Mouse (Mus musculus) left cerebral cortex, postnatal 10 days (tissue): ENCODE measurements around the gene Trp53inp2. TPM values are rescaled to one million over a fixed set of nuclear protein-coding genes. Genes with fewer than 3 reads are reported as not detected.
A peak's percentile ranks its signal among the peaks of the same experiment; 100 is the strongest.

ENCODE experiments used
- DNase-seq, 2 experiments: peaks; one replicate each; pipeline ENCODE4 v3.0.0; 2021 to 2022; ENCODE audit warnings: low spot score in 2 of 2, mixed read lengths in 1 of 2; ENCODE audit errors: extremely low spot score in 1 of 2
- intact Hi-C: fragments of 180-260 bp; cut with DNase I; formaldehyde crosslinking; loops from one replicate; pipeline ENCODE4 v1.15.1; 2025
- total RNA-seq, 2 experiments: library from RNA; stranded (reverse); gene quantifications; 2 replicates each; pipeline ENCODE4 v1.2.3; 2021

Gene Trp53inp2
- total RNA-seq: 100 to 1,000 TPM; 194 to 199 TPM

DNA sequence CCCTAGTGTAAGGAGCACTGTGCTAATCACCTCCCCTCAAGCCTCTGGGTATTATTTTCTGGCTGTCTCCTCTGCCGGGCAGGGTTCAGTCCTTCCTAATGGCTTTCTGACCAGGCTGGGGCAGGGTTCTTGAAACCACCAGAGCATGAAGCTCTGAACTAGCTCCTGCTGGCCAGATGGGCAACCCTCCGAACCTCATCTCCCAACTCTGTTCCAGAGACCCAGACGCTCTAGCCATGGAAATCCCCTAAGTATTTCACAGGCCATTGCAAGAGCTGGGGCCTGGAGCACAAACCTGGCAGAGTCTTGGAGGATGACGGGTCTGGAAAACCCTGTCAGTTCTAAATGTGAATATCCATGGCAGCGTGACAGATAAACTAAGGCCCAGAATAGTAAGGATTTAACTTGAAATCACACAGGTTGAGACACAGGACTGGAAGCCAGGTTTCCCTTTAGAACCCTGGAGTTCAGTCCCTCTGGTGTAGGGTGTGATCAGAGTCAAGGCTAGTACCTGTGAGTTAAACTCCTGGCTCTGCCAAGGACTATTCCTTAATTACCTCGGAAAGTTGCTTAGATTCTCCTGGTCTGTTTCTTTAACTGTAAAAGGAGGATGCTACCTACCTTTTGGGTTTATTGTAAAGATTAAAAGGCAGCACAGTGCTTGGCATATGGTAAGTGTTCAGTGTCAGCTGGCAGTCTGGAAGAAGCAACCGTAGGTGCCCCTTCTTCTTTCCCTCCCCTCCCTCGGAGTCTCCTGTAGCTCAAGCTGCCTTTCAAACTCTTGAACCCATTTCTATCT is at the start of gene Trp53inp2:
Gene Trp53inp2, plus strand, starts transcription at position 799 of the 799 bp plus-strand sequence.
- DNase-seq: no peak
- intact Hi-C loops: loop anchor here (5.0 kb wide), 1 partner anchor 103 kb away; the partner anchor contains the start of gene Map1lc3a

DNA sequence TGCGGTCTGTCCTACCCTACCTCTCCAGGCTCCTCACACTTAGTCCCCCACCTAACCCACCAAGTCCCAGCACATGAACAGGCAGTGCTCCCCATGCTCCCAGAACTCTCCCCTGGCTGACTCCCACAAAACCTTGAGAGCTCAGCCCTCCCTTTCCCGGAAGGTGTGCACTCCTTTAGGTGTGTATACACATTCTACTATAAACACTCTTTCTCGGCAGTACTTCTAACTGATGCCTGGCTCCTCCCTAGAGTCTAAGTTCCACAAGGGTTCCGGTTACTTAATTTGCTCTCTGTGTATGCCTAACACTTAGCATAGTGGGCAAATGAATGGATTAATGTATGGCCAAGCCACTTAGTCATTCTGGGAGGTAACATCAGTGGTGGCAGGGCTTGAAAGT is 49.5 kb upstream of the Trp53inp2 start:
- DNase-seq: no peak
- intact Hi-C loops: no loop called here

DNA sequence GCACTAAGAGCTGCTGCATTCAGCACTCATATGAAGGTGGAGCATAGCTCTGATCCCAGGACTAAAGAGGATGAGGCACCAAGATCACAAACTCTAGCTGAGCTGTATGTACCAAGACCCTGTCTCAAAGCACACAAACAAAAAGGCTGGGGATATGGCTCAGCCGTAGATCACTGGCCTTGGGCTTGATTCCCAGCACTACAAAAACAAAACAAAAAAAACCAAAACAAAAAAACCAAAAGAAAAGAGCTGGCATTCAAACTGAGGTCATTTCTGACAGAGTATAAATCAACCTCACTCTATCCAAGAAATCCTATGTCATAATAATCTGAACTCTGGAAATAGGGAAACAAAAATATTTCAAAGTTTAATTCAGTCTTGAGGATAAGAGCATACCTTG is 47.4 kb upstream of the Trp53inp2 start:
- intact Hi-C loops: no loop called here

GRCm38 (mm10) chr2:155335231-155335630 is 45.6 kb upstream of the Trp53inp2 start:
- DNase-seq: no peak
- intact Hi-C loops: no loop called here

More for the DNA sequence above, 47.4 kb upstream of the Trp53inp2 start:
- DNase-seq: no peak

DNA sequence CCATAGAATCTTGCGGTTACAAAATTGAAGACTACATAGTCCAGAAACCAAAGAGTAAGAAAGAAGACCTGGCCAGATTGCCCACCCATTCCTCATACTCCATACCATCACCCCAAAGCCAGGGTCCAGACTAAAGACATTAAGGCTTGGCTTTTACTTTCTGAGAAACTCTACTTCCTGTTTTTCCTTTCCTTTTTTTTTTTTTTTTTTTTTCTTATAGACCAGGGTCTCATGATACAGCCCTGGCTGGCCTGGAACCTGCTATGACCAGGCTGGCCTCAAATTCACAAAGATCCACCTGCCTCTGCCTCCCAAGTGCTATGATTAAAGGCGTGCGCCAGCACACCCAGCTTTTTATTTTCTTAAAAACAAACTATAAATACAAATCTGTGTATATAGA is 44.6 kb upstream of the Trp53inp2 start:
- intact Hi-C loops: no loop called here
- DNase-seq: no peak

DNA sequence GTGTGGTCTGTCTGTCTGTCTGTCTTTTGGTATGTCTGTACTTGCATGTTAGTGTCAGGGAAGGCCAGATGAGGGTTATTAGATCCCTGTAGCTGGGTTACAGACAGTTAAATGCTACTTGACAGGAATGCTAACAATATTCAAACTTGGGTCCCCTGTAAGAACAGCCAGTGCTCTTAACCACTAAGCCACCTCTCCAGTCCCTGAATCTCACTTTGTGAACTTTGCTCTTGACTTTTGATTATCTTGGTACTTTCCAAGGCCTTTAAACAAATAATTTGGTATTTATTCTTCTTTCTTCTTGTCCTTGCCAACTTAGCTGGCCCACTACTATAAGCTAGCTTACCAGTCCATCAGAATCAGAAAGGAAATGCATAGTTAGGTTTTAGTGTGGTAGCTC is 40.7 kb upstream of the Trp53inp2 start:
- intact Hi-C loops: no loop called here
- no peak for DNase-seq

DNA sequence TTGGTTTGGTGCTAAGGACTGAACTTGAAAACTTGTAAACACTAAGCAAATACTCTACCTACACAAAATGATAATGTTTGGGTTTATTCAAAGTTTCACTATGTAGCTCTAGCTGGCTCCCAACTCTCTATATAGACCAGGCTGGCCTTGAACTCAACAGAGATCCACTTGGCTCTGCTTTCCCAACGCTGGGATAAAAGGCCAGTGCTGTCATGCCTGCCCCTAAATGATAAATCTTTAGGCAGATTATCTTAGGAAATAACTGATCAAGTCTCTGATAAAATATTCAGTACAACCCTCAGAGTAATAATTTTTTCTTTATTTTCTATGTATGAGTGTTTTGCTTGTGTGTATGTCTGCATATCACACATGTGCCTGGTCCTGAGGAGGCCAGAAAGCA is 34.2 kb upstream of the Trp53inp2 start:
- DNase-seq: no peak
- intact Hi-C loops: no loop called here

DNA sequence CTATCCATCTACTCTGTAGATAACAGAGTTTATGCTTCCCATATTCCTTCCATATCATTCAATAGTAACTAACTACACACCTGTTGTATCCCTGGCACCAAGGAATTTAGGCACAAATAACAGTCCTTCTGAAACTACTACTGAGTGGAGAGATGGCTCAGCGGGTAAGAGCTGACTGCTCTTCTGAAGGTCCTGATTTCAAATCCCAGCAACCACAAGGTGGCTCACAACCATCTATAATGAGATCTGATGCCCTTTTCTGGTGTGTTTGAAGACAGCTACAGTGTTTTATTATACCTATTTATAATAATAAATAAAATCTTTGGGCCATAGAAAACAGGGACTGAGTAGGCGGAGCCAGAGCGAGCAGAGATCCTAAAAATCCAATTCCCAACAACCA is 26.5 kb upstream of the Trp53inp2 start:
- DNase-seq: no peak
- intact Hi-C loops: no loop called here

- peak; percentile 94 to 95 for DNase-seq
- intact Hi-C loops: no loop called here
Observed at GRCm38 (mm10) chr2:155356971-155357591, 23.8 kb upstream of the Trp53inp2 start, which contains the start of gene Pigu. TSS of gene Pigu (minus strand) at chr2:155357430.

- intact Hi-C loops: no loop called here
- DNase-seq: no peak
Observed at GRCm38 (mm10) chr2:155357686-155358399, 23.0 kb upstream of the Trp53inp2 start.

DNA sequence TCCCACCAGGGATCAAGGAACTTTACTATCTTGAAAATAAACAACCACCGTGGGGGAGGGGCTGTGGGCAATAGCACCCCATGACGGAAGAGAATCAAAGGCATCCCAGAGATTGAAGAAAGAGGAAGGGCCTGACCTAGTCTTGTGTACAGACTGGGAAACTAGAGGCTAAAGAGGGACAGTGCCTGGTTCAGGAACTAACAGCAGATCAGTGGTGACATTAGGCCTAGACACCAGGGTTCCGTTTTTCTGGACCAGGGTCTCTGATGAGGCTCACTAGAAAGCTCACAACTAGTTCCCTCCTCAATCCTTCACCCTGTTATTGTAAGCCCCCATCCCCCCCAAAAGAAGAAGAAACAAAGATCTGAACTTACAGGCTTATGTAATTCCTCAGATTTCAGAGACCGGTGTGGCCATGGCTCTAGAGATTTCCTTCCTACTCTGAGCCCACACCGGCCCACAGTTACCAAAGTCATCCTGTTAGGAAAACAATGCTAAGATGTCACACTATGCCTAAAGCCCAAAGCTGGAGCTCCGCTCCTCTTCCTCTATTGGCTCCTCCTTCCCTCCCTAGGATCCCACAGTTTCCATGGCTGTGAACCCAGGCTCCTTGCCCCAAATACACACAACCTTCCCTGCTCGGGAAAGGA is 13.1 kb upstream of the Trp53inp2 start:
- intact Hi-C loops: no loop called here
- no peak for DNase-seq

DNA sequence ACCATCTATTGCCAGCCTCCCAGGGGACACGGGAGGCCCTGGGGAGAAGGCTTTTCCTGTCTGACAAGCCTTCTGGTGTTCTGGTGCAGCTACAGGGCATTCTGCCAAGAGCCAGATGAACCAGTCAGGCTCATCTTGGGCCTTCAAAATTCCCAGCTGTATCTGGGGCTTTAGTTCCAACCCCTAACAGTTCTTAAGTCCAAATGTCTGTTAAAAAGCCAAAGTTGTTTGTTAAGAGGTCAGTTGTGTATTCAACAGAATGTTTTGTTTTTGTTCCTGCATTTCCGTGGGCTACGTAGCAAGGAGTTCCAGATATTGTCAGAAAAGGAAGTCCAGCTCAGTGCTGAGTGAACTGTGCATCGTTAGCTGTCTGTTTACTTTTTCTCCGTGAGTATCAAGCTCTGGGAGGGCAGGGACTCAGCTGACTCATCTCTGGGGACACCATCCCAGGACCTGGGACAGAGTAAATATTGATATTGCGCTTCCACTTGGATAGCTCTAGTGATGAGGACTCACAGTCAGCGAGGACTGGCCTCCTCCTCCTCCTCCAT is 11.5 kb upstream of the Trp53inp2 start:
- intact Hi-C loops: no loop called here
- DNase-seq: peak in 1 of 2 experiments; percentile 84

GRCm38 (mm10) chr2:155372451-155372850 is 8.4 kb upstream of the Trp53inp2 start:
- intact Hi-C loops: no loop called here
- no peak for DNase-seq

GRCm38 (mm10) chr2:155373302-155373701 is 7.6 kb upstream of the Trp53inp2 start:
- intact Hi-C loops: no loop called here

GRCm38 (mm10) chr2:155373886-155374285 is 7.0 kb upstream of the Trp53inp2 start:
- intact Hi-C loops: no loop called here
- no peak for DNase-seq

More at GRCm38 (mm10) chr2:155373302-155373701, 7.6 kb upstream of the Trp53inp2 start:
- no peak for DNase-seq

DNA sequence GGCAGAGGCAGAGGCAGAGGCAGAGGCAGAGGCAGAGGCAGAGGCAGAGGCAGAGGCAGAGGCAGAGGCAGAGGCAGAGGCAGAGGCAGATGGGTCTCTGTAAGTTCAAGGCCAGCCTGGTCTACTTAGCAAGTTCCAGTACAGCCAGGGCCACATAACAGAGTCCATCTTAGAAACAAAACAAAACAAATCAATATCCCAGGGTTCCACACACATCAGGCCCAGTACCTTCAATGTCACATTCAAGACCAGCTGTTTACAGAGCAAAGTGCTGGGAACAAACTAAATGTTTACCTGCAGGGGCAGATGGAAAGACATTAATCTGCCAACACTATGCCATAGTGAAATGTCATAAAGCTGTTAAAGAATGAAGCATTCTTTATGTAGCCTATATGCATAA is 6.3 kb upstream of the Trp53inp2 start:
- intact Hi-C loops: no loop called here
- DNase-seq: no peak

DNA sequence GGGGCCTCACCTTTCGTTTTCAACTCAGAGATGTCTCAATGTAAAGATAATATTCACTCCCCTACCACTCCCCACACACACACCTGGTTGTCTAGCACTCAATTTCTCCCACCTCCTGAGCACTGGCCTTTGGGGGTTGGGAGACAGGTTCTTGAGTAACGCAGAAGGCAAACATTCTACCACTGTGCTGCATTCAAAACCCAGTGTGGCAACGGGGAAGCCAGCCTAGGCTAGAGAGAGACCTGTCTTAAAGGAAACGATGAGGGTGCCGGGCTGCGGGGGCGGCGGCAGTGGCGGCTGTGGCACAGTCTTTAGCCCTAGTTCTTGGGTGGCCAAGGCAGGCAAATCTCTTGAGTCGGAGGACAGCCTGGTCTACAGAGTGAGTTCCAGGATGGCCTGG is 4.7 kb upstream of the Trp53inp2 start:
- no peak for DNase-seq
- intact Hi-C loops: no loop called here

DNA sequence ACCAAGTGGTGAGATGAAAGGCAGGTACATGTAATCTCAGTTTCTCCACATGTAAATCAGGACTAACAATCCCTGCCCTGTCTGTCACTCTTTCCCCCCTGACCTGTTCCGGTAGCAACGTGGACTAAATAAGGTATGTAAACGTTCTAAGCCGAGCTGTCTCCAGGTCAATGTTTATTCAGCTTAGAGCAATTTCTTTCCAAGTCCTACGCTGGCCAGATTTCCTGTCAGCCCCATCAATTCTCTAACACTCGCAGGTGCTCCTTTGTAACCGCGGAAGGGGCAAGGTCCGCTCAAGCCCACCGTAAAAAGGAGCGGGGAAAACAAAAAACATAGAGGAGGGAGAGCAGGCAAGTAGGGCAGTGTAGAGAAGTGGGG is 190 bp downstream of the Trp53inp2 start:
- intact Hi-C loops: loop anchor here (5.0 kb wide), 1 partner anchor 104 kb away; the partner anchor contains the start of gene Map1lc3a
- no peak for DNase-seq
